Mouse (Mus musculus): ENCODE measurements around the gene Oca2.

Gene Oca2

GRCm38 (mm10) chr7:56381750-56382421, 142.3 kb downstream of the Oca2 start:
- in situ Hi-C loops (cut with MboI; ENCODE audit: low sequenced_read_pairs) = no loop called here

- in situ Hi-C loops (cut with MboI; ENCODE audit: low sequenced_read_pairs) = no loop called here
Measured at GRCm38 (mm10) chr7:56382706-56383105, 143.1 kb downstream of the Oca2 start.

GRCm38 (mm10) chr7:56388295-56388694, 148.7 kb downstream of the Oca2 start:
- in situ Hi-C loops (cut with MboI; ENCODE audit: low sequenced_read_pairs) = no loop called here

GRCm38 (mm10) chr7:56418182-56418836, 178.7 kb downstream of the Oca2 start:
- in situ Hi-C loops (cut with MboI; ENCODE audit: low sequenced_read_pairs) = no loop called here

- in situ Hi-C loops (cut with MboI; ENCODE audit: low sequenced_read_pairs) = no loop called here
Measured at GRCm38 (mm10) chr7:56419253-56419844, 179.8 kb downstream of the Oca2 start.

- in situ Hi-C loops (cut with MboI; ENCODE audit: low sequenced_read_pairs) = no loop called here
Measured at GRCm38 (mm10) chr7:56421946-56422345, 182.4 kb downstream of the Oca2 start.

DNA sequence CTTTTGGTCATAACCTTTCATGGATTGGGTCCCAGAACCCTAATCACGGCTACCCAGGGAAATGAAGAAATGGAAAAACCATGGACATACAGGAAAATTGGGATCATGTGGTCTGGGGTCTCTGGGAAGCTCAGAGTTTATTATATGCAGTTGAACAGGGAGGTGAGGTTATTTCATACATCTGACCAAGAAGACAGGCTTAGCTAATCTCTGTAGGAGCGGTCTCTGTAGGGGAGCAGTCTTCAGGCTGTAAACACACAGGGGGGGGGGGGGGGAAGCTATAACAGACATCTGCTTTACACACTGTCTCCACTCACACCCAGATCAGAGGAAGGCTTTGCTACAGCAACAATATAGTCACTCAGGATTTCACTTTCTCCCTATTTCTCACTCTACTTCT, 184.0 kb downstream of the Oca2 start:
- in situ Hi-C loops (cut with MboI; ENCODE audit: low sequenced_read_pairs) = no loop called here

GRCm38 (mm10) chr7:56460814-56461520, 221.4 kb downstream of the Oca2 start:
- in situ Hi-C loops (cut with MboI; ENCODE audit: low sequenced_read_pairs) = no loop called here

DNA sequence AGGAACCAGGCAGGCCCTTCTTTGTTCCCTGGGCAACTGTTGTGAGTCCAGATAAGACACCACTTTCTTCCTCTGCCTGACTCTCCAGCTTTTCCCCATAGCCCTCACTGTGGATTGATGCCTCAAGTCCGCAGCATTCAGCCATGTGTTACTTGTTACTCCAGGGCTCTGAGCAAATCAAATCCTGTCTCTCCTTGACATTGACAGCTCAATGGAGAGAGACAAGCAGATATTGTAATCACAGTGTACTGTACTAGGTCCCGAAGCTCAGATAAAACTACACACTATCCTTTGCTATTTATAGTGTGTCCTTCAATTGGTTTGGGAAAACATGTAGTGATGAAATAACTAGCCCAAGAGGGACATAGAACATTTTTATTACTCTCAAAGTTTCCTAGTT, 258.7 kb downstream of the Oca2 start:
- in situ Hi-C loops (cut with MboI; ENCODE audit: low sequenced_read_pairs) = no loop called here

GRCm38 (mm10) chr7:56499319-56499718, 259.8 kb downstream of the Oca2 start:
- in situ Hi-C loops (cut with MboI; ENCODE audit: low sequenced_read_pairs) = no loop called here

GRCm38 (mm10) chr7:56499767-56500166, 260.2 kb downstream of the Oca2 start:
- in situ Hi-C loops (cut with MboI; ENCODE audit: low sequenced_read_pairs) = no loop called here

DNA sequence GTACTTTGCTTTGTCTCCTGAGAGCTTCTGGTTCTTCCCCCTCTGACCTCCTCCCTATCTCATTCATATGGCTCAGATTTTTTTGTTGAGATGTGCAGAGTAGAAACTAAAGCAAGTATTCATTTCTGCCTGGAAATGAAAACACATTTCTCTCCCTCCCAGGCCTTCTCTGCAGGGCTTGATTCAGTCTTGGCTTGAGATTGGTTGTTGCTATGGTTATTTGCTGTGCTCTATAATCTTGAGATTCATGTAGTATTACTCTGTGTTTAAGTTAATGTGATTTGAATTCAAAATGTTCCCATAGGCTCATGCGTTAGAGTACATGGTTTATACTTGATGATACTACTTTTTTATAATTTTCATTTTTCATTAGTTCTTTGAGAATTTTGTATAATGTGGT, 260.9 kb downstream of the Oca2 start:
- in situ Hi-C loops (cut with MboI; ENCODE audit: low sequenced_read_pairs) = no loop called here

DNA sequence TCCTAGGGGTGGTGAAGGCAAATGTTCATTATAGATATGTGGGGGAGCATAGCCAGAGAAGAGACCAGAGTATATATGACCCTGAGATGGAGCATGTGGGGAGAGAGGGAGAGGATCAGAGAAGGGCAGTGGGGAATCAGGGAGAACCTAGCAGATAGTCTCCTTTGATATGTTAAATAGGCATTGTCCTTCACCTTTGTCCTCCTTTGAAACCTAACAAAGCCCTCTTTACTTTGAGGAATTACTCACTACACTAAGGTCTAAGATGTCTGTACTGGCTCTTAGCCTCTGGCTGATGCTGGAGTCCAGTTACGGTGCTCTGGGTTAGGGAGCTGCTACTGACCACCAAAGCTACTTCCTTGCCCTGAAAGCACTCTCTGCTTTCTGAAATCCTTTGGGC, 279.0 kb downstream of the Oca2 start:
- in situ Hi-C loops (cut with MboI; ENCODE audit: low sequenced_read_pairs) = no loop called here

DNA sequence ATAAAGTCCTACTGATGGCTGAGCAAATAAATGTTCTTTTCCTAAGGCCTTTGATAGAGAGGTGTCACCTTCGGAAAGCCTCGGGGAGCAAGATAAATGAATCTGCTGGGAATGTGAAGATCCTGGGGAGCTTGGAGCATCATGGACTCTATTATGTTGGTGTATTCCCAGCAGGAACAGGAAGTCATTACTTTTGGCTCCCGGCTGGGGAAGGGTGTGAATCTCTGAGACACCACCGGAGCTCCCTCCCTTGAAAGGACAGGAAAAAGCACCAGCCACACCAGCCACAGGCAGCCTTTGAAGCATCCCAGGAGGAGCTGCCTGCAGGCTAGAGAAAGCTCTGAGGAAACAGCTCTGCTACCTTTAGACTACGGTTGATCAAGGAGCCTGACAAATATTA, 280.2 kb downstream of the Oca2 start:
- in situ Hi-C loops (cut with MboI; ENCODE audit: low sequenced_read_pairs) = no loop called here

DNA sequence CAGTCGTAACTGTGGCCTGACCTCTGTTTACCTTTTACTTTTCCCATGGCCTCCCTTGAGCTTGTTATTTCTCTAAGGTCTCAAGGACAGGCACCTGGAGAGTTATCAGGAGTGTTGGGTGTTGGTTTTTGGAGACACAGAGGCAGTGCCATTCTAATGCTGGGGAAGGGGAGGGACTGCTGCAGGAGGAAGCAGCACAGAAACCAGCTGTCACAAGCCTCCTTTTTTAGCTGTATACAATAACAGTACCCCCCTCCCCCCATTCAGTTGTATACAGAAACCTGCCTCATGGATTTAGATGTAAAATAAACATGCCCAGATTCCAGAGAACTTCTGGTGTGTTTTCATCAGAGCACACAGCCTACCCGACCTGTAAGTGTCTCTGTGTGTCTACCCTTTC, 295.3 kb downstream of the Oca2 start:
- in situ Hi-C loops (cut with MboI; ENCODE audit: low sequenced_read_pairs) = no loop called here

- in situ Hi-C loops (cut with MboI; ENCODE audit: low sequenced_read_pairs) = no loop called here
Measured at GRCm38 (mm10) chr7:56549226-56549625, 309.7 kb downstream of the Oca2 start.

GRCm38 (mm10) chr7:56551804-56552203, 312.2 kb downstream of the Oca2 start:
- in situ Hi-C loops (cut with MboI; ENCODE audit: low sequenced_read_pairs) = no loop called here

All from CH12F3 (cell line).